Mouse (Mus musculus): Measurements from ENCODE around the gene Ncoa5. TPM values are rescaled to one million over a fixed set of nuclear protein-coding genes. Genes with fewer than 3 reads are reported as not detected.

Gene Ncoa5
- polyA plus RNA-seq, 1 experiment: 25.1 TPM

DNA sequence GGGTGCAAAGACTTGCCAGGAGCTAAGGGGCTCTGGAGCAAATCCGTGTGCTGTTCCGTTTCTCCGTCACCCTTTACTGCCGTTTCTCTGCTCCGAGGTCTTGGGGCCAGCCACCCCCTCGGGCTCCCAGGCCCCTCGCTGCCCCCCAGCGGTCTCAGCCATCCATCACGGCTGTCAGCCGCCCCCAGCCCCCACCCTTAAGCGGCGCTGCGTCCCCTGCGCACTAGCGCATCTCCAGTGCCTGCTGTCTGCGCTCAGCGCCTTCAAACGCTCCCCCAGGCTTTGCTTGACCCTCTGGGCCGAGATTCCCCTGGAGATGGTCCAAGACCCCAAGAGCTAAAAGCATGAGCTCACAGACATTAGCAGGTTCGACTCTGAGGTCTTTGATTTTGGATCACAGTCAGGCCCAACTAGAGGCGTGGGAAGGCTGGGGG is 65.3 kb downstream of the Ncoa5 start:
- Histone ChIP-seq H3K27ac (ENCODE audit: insufficient read depth, low read length) (no peak overlapping the region), H3K27me3 (ENCODE audit: control insufficient read depth, insufficient read depth, low read length) (peaks cover 23% of the 10 kb centered on the region), H3K4me1 (ENCODE audit: control insufficient read depth, insufficient read depth, insufficient read length) (no peaks in the 10 kb centered on the region), H3K4me3 (ENCODE audit: extremely low read depth, insufficient read depth, insufficient read length) (no peak overlapping the region), H3K36me3 (ENCODE audit: control insufficient read depth, insufficient read depth, low read length) (no peaks in the 10 kb centered on the region)
- no peak for TF ChIP-seq POLR2A (IDR thresholded peaks at IDR 0.05; ENCODE audit: low read depth, low read length)
- no peak for TF ChIP-seq CTCF (IDR thresholded peaks at IDR 0.05; ENCODE audit: extremely low read depth, insufficient read depth, insufficient read length, insufficient replicate concordance)
- DNase-seq (ENCODE audit: low read depth in 1 of 2, low spot score in 2 of 2): no peak
- 9% methylated on average over 21 of the region's 21 CpGs for WGBS

- TF ChIP-seq POLR2A (IDR thresholded peaks at IDR 0.05; ENCODE audit: low read depth, low read length) (no peak), CTCF (IDR thresholded peaks at IDR 0.05; ENCODE audit: extremely low read depth, insufficient read depth, insufficient read length, insufficient replicate concordance) (no peak)
- H3K27me3 ChIP-seq (ENCODE audit: control insufficient read depth, insufficient read depth, low read length): peaks cover 23% of the 10 kb centered on the region
- no peaks in the 10 kb centered on the region for H3K36me3 ChIP-seq (ENCODE audit: control insufficient read depth, insufficient read depth, low read length)
- DNase-seq (ENCODE audit: low read depth in 1 of 2, low spot score in 2 of 2): no peak
- 5% methylated on average over 29 of the region's 29 CpGs for WGBS
- H3K4me3 ChIP-seq (ENCODE audit: extremely low read depth, insufficient read depth, insufficient read length): no peak overlapping the region
- no peaks in the 10 kb centered on the region for H3K4me1 ChIP-seq (ENCODE audit: control insufficient read depth, insufficient read depth, insufficient read length)
- H3K27ac ChIP-seq (ENCODE audit: insufficient read depth, low read length): no peak overlapping the region
Measured at GRCm38 (mm10) chr2:164968451-164968851, 66.2 kb downstream of the Ncoa5 start.

GRCm38 (mm10) chr2:164967761-164968440 is 66.8 kb downstream of the Ncoa5 start:
- 9% methylated on average over 65 of the region's 65 CpGs for WGBS
- Histone ChIP-seq H3K27me3 (ENCODE audit: control insufficient read depth, insufficient read depth, low read length) (peaks cover 23% of the 10 kb centered on the region), H3K27ac (ENCODE audit: insufficient read depth, low read length) (no peak overlapping the region), H3K4me3 (ENCODE audit: extremely low read depth, insufficient read depth, insufficient read length) (no peak overlapping the region), H3K36me3 (ENCODE audit: control insufficient read depth, insufficient read depth, low read length) (no peaks in the 10 kb centered on the region), H3K4me1 (ENCODE audit: control insufficient read depth, insufficient read depth, insufficient read length) (no peaks in the 10 kb centered on the region)
- TF ChIP-seq POLR2A (IDR thresholded peaks at IDR 0.05; ENCODE audit: low read depth, low read length): no peak
- no peak for TF ChIP-seq CTCF (IDR thresholded peaks at IDR 0.05; ENCODE audit: extremely low read depth, insufficient read depth, insufficient read length, insufficient replicate concordance)
- DNase-seq (ENCODE audit: low read depth in 1 of 2, low spot score in 2 of 2): no peak

- TF ChIP-seq CTCF (IDR thresholded peaks at IDR 0.05; ENCODE audit: extremely low read depth, insufficient read depth, insufficient read length, insufficient replicate concordance): no peak
- TF ChIP-seq POLR2A (IDR thresholded peaks at IDR 0.05; ENCODE audit: low read depth, low read length): no peak
- Histone ChIP-seq H3K27me3 (ENCODE audit: control insufficient read depth, insufficient read depth, low read length) (peaks cover 23% of the 10 kb centered on the region), H3K36me3 (ENCODE audit: control insufficient read depth, insufficient read depth, low read length) (no peaks in the 10 kb centered on the region), H3K27ac (ENCODE audit: insufficient read depth, low read length) (no peak overlapping the region), H3K4me3 (ENCODE audit: extremely low read depth, insufficient read depth, insufficient read length) (no peak overlapping the region), H3K4me1 (ENCODE audit: control insufficient read depth, insufficient read depth, insufficient read length) (no peaks in the 10 kb centered on the region)
- DNase-seq (ENCODE audit: low read depth in 1 of 2, low spot score in 2 of 2): no peak
- WGBS: 22% methylated on average over 6 of the region's 6 CpGs
Measured at GRCm38 (mm10) chr2:164967193-164967592, 67.5 kb downstream of the Ncoa5 start.

DNA sequence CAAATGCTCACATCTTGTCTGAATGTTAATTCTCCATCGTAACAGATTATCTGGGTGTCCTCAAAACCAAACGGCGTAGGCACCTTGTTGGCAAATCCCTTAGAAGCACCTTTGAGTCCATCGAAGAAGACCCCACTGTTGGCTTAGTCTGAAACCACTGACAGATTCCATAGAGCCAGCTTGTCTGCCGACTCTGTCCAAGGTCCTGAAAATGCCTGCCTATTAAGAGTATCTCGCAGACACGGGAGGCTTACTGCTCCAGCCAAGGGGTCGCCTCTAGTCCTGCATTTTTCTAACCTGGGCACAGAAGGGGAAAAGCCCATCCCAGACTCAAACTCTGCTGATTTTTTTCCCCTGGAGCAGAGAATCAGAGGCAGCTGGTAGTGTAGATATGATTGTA is 68.3 kb downstream of the Ncoa5 start:
- Histone ChIP-seq H3K4me1 (ENCODE audit: control insufficient read depth, insufficient read depth, insufficient read length) (peaks cover 1% of the 10 kb centered on the region; the same call in 1 of the 2 replicates), H3K36me3 (ENCODE audit: control insufficient read depth, insufficient read depth, low read length) (no peaks in the 10 kb centered on the region), H3K27ac (ENCODE audit: insufficient read depth, low read length) (no peak overlapping the region), H3K4me3 (ENCODE audit: extremely low read depth, insufficient read depth, insufficient read length) (no peak overlapping the region), H3K27me3 (ENCODE audit: control insufficient read depth, insufficient read depth, low read length) (peaks cover 23% of the 10 kb centered on the region)
- DNase-seq (ENCODE audit: low read depth in 1 of 2, low spot score in 2 of 2): no peak
- WGBS: 24% methylated on average over 8 of the region's 8 CpGs
- TF ChIP-seq CTCF (IDR thresholded peaks at IDR 0.05; ENCODE audit: extremely low read depth, insufficient read depth, insufficient read length, insufficient replicate concordance) (no peak), POLR2A (IDR thresholded peaks at IDR 0.05; ENCODE audit: low read depth, low read length) (no peak)

GRCm38 (mm10) chr2:164964981-164965380 is 69.7 kb downstream of the Ncoa5 start:
- peaks cover 23% of the 10 kb centered on the region for H3K27me3 ChIP-seq (ENCODE audit: control insufficient read depth, insufficient read depth, low read length)

GRCm38 (mm10) chr2:164964242-164964894 is 70.3 kb downstream of the Ncoa5 start:
- Histone ChIP-seq H3K36me3 (ENCODE audit: control insufficient read depth, insufficient read depth, low read length) (no peaks in the 10 kb centered on the region), H3K4me3 (ENCODE audit: extremely low read depth, insufficient read depth, insufficient read length) (no peak overlapping the region), H3K4me1 (ENCODE audit: control insufficient read depth, insufficient read depth, insufficient read length) (peaks cover 5% of the 10 kb centered on the region), H3K27me3 (ENCODE audit: control insufficient read depth, insufficient read depth, low read length) (peaks cover 19% of the 10 kb centered on the region), H3K27ac (ENCODE audit: insufficient read depth, low read length) (no peak overlapping the region)
- 66% methylated on average over 9 of the region's 9 CpGs for WGBS
- no peak for DNase-seq (ENCODE audit: low read depth in 1 of 2, low spot score in 2 of 2)
- TF ChIP-seq CTCF (IDR thresholded peaks at IDR 0.05; ENCODE audit: extremely low read depth, insufficient read depth, insufficient read length, insufficient replicate concordance) (no peak), POLR2A (IDR thresholded peaks at IDR 0.05; ENCODE audit: low read depth, low read length) (no peak)

More at GRCm38 (mm10) chr2:164964981-164965380, 69.7 kb downstream of the Ncoa5 start:
- Histone ChIP-seq H3K4me1 (ENCODE audit: control insufficient read depth, insufficient read depth, insufficient read length) (peaks cover 5% of the 10 kb centered on the region), H3K4me3 (ENCODE audit: extremely low read depth, insufficient read depth, insufficient read length) (no peak overlapping the region), H3K36me3 (ENCODE audit: control insufficient read depth, insufficient read depth, low read length) (no peaks in the 10 kb centered on the region), H3K27ac (ENCODE audit: insufficient read depth, low read length) (no peak overlapping the region)
- no peak for DNase-seq (ENCODE audit: low read depth in 1 of 2, low spot score in 2 of 2)
- TF ChIP-seq CTCF (IDR thresholded peaks at IDR 0.05; ENCODE audit: extremely low read depth, insufficient read depth, insufficient read length, insufficient replicate concordance): no peak
- no peak for TF ChIP-seq POLR2A (IDR thresholded peaks at IDR 0.05; ENCODE audit: low read depth, low read length)
- 92% methylated on average over 1 of the region's 1 CpGs for WGBS
